Mouse (Mus musculus) heart, embryonic 15.5 days (tissue): ENCODE measurements at regions not wholly inside any gene's neighbourhood (a gene's known extent, or its start where the extent isn't known, plus 50 kb on each side); places are given as distances from the start of the nearest gene placed in this dataset.
A peak's percentile ranks its signal among the peaks of the same experiment; 100 is the strongest.

Experiments
- ATAC-seq: fragments of 200-750 bp; cut with Nextera tagmentation; replicated peaks from 2 replicates; pipeline ENCODE4 v1.8.0; 2017; ENCODE audit warnings: low read depth, moderate TSS enrichment; ENCODE audit not compliant: insufficient number of reproducible peaks, insufficient read depth, low FRiP score
- H3K27ac ChIP-seq: fragments of 300-500 bp; sonication (generic); 2 replicates; pipeline ENCODE4 v1.5.1; 2015; ENCODE audit warnings: mild to moderate bottlenecking, inconsistent platforms
- H3K27me3 ChIP-seq: fragments of 300-500 bp; sonication (generic); 2 replicates; pipeline ENCODE4 v1.6.1; 2015; ENCODE audit warnings: inconsistent platforms
- H3K36me3 ChIP-seq: fragments of 300-500 bp; sonication (generic); 2 replicates; pipeline ENCODE4 v1.6.1; 2015; ENCODE audit warnings: mild to moderate bottlenecking, inconsistent platforms
- H3K4me1 ChIP-seq: fragments of 300-500 bp; sonication (generic); replicated peaks from 2 replicates; pipeline ENCODE4 v1.6.1; 2015; ENCODE audit warnings: inconsistent platforms
- H3K4me2 ChIP-seq: fragments of 300-500 bp; sonication (generic); 2 replicates; pipeline ENCODE4 v1.6.1; 2015; ENCODE audit warnings: inconsistent platforms, mild to moderate bottlenecking, moderate library complexity
- H3K4me3 ChIP-seq: fragments of 300-500 bp; sonication (generic); 2 replicates; pipeline ENCODE4 v1.5.1; 2015; ENCODE audit warnings: mild to moderate bottlenecking, inconsistent platforms
- H3K9ac ChIP-seq: fragments of 300-500 bp; sonication (generic); 2 replicates; pipeline ENCODE4 v1.6.1; 2015; ENCODE audit warnings: mild to moderate bottlenecking, inconsistent platforms
- H3K9me3 ChIP-seq: fragments of 300-500 bp; sonication (generic); replicated peaks from 2 replicates; pipeline ENCODE4 v1.6.1; 2016; ENCODE audit warnings: inconsistent platforms
- WGBS: fragments of 180-500 bp; shearing (Covaris S2); methylation state at CpG from one replicate; pipeline ENCODE4 v1.1.7; 2015; ENCODE audit warnings: mixed read lengths; 5-methylcytosine and 5-hydroxymethylcytosine counted together

DNA sequence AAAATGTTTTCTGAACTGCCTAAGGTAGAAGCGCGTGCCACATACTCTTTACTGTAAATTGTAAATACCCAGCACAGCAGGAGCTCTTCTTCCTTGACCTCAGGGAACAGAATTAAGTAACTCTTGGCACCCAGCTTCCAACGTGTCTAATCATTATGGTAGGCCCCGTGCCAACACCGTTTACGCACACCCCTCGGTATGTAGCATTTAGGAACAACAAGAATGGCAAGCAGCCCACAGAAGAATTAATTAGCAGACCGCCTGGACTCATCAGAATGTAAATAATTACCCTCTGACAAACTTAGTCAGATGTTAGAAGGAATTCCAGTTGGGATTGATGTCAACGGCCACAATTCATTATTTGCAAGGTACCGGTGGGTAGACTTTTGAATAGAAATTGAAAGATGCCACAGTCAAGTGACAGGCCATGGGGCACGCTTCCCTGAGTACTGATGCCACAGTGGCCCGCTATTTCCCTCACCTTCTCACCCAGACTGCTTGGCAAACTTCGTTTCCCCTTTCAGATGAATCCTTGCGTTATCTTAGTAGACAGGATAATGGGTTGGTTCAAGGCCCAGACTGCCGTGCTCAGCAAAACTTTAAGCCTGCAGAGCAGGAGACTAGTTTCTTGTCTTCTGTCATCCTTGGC lies 81.2 kb upstream of the Galnt5 start:
- H3K36me3 ChIP-seq, result no peaks in the 10 kb centered on the region
- no peak overlapping the region for H3K9ac ChIP-seq
- no peak overlapping the region for H3K4me2 ChIP-seq
- H3K27me3 ChIP-seq, result no peaks in the 10 kb centered on the region
- WGBS, result 82% methylated on average over 15 of the region's 15 CpGs
- no peak overlapping the region for H3K4me3 ChIP-seq
- no peak for ATAC-seq
- H3K9me3 ChIP-seq, result no peaks in the 10 kb centered on the region
- no peaks in the 10 kb centered on the region for H3K4me1 ChIP-seq
- H3K27ac ChIP-seq, result no peak overlapping the region

DNA sequence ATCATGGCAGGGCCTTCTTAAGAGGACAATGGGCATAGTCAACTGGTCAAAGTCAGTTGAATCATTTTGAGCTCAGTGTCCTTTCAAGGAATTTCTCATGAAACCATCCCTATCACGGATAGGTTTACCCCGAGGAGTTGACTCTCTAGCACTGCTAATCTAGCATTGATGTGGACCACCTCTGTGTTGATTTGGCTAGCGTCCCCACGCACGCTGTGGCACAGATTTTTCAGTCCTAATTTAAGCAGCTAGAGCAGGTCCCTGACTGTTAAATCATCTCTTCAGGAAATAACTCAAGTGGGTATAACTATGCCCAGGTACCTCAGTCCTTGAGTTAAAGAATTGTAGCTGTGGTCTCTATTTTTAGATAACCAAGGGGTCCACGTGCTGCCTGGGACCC lies 80.0 kb upstream of the Galnt5 start:
- no peak overlapping the region for H3K27ac ChIP-seq
- 78% methylated on average over 6 of the region's 6 CpGs for WGBS
- no peak overlapping the region for H3K4me3 ChIP-seq
- H3K27me3 ChIP-seq, result no peaks in the 10 kb centered on the region
- H3K4me2 ChIP-seq, result no peak overlapping the region
- H3K9ac ChIP-seq, result no peak overlapping the region
- H3K36me3 ChIP-seq, result no peaks in the 10 kb centered on the region
- ATAC-seq, result no peak
- no peaks in the 10 kb centered on the region for H3K4me1 ChIP-seq
- H3K9me3 ChIP-seq, result no peaks in the 10 kb centered on the region

DNA sequence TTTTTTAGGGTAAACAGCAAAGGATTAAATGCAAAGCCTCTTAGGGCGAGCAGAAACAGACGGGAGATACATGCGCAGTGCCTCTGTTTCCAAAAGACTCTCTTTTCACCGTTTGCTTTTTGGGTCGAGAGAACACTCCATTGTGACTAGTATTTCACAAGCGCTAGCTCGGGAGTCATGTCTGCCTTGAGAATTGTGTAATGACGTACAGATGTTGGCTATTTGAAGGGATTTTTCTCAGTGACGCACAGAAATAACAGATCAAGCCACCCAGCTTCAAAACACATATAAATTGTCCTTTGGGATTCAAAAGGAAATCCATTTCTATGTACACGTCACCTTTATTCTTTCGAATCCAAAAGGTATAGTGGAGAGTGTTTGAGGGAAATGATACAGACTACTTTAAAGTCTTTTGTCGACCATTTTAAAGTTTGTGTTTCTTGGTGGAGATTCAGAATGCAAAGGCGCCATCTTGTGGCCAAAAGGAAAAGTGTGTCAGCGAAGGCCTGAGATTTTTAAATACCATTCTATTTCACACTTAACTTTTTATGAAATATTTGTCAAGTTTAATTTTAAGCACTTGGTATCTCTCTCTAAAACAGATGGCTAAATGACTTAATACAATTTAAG lies 78.5 kb upstream of the Galnt5 start:
- WGBS, result 48% methylated on average over 14 of the region's 14 CpGs
- no peak for ATAC-seq
- no peak overlapping the region for H3K4me3 ChIP-seq
- no peaks in the 10 kb centered on the region for H3K4me1 ChIP-seq
- H3K4me2 ChIP-seq, result no peak overlapping the region; the same call in 1 of the 2 replicates
- no peaks in the 10 kb centered on the region for H3K36me3 ChIP-seq
- no peaks in the 10 kb centered on the region for H3K9me3 ChIP-seq
- no peak overlapping the region for H3K27ac ChIP-seq
- no peak overlapping the region for H3K9ac ChIP-seq
- no peaks in the 10 kb centered on the region for H3K27me3 ChIP-seq

DNA sequence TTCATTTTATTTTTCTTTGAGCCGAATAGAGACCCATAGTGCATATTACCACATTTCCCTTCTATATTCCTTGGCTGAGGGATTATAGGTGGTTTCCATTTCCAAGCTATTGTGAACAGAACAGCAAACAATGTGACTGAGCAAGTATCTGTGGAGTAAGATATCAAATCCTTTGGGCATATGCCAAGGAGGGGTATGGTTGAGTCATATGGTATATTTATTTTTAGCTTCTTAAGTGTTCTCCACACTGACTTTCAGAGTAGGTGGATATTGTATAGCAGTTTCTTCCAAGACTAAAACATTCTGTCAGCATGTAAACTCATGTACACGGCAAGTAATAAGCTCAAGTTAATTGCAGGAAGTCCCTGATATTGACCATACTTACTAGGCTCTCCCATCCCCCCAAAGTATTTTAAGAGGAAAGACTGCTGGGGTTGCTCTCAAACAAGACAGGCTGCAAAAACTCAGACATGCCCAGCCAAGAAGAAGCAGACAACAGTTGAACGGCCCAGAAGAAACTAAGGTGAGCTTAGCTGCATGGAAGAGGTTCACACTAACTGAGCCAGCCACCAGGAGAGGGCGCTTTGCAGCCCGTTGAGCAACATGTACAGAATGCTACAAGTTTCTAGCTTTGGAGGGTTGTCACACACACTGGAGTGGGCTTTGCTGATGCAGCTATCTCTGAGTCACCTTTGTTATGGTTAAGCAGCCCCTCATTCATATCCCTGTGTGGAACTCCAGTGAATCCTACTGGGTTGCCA lies 63.4 kb upstream of the Galnt5 start:
- 0 out of 2 replicates have a peak, but pooled peaks have one; percentile 43 for ATAC-seq
- Histone ChIP-seq H3K9ac (no peak overlapping the region), H3K27ac (peak overlapping the region; percentile 64), H3K4me2 (no peak overlapping the region), H3K27me3 (no peaks in the 10 kb centered on the region), H3K36me3 (no peaks in the 10 kb centered on the region), H3K4me1 (peaks cover 7% of the 10 kb centered on the region; the same call in 1 of the 2 replicates), H3K9me3 (no peaks in the 10 kb centered on the region), H3K4me3 (no peak overlapping the region)
- 31% methylated on average over 5 of the region's 5 CpGs for WGBS
